9 mouse cellular contexts compared by ENCODE assay signal in genomic region chr17:70629653-70630378, GRCm38 (mm10).
DNase-seq lines count a peak whose midpoint lies in the region; ATAC-seq lines count a peak whose summit lies in the region.
"Had no signal": no experiment of that assay in that cellular context is flagged by ENCODE, and none has a peak within 500 bp of the region (broad histone marks: within the 10 kb centered on the region; RNA-seq: fewer than 3 reads in every experiment).

No protein-coding gene starts in this region.

- no peaks in the 10 kb centered on the region for H3K27me3 ChIP-seq in hindbrain, embryonic 11.5 days (ENCODE audit: control insufficient read depth, insufficient read depth, low read length)
- no peaks in the 10 kb centered on the region; the same call in 1 of the 2 replicates for H3K27me3 ChIP-seq in hindbrain, embryonic 12.5 days
- H3K27me3 ChIP-seq in embryonic facial prominence, embryonic 13.5 days: no peaks in the 10 kb centered on the region
- no peaks in the 10 kb centered on the region for H3K27me3 ChIP-seq in hindbrain, embryonic 14.5 days (ENCODE audit: control insufficient read depth, insufficient read depth, low read length)
- H3K27me3 ChIP-seq: neural tube, embryonic 13.5 days had no signal

- peak; percentile 22 for DNase-seq in hindbrain, embryonic 11.5 days (ENCODE audit: low spot score)
- peak; percentile 57 for DNase-seq in hindbrain, embryonic 14.5 days (ENCODE audit: low spot score)
- DNase-seq in lung, postnatal 10 days: peak; percentile 56
- no peak for DNase-seq in testis, postnatal 10 days (ENCODE audit: low spot score)
- DNase-seq in thymus, postnatal 25 days: no peak

- H3K36me3 ChIP-seq in hindbrain, embryonic 11.5 days (ENCODE audit: control insufficient read depth, insufficient read depth, low read length): no peaks in the 10 kb centered on the region
- H3K36me3 ChIP-seq in hindbrain, embryonic 12.5 days: no peaks in the 10 kb centered on the region
- no peaks in the 10 kb centered on the region for H3K36me3 ChIP-seq in embryonic facial prominence, embryonic 13.5 days
- H3K36me3 ChIP-seq in hindbrain, embryonic 14.5 days (replicated peaks; ENCODE audit: control insufficient read depth, insufficient read depth): no peaks in the 10 kb centered on the region
- H3K36me3 ChIP-seq: neural tube, embryonic 13.5 days had no signal

- WGBS in hindbrain, embryonic 11.5 days: 64% methylated on average over 6 of the region's 6 CpGs
- 61% methylated on average over 6 of the region's 6 CpGs for WGBS in hindbrain, embryonic 12.5 days
- 38% methylated on average over 6 of the region's 6 CpGs for WGBS in embryonic facial prominence, embryonic 13.5 days
- WGBS in hindbrain, embryonic 14.5 days: 58% methylated on average over 6 of the region's 6 CpGs

- H3K4me1 ChIP-seq in hindbrain, embryonic 11.5 days (replicated peaks; ENCODE audit: control insufficient read depth, insufficient read depth, low read length): no peaks in the 10 kb centered on the region
- H3K4me1 ChIP-seq in hindbrain, embryonic 12.5 days: peaks cover 9% of the 10 kb centered on the region; the same call in 1 of the 2 replicates
- peaks cover 11% of the 10 kb centered on the region; the same call in 1 of the 2 replicates for H3K4me1 ChIP-seq in embryonic facial prominence, embryonic 13.5 days
- no peaks in the 10 kb centered on the region for H3K4me1 ChIP-seq in hindbrain, embryonic 14.5 days (replicated peaks; ENCODE audit: control insufficient read depth, insufficient read depth, low read length)

- no peak overlapping the region for H3K9ac ChIP-seq in hindbrain, embryonic 11.5 days (ENCODE audit: low read depth, low read length)
- no peak overlapping the region for H3K9ac ChIP-seq in hindbrain, embryonic 12.5 days
- H3K9ac ChIP-seq in embryonic facial prominence, embryonic 13.5 days: no peak overlapping the region
- H3K9ac ChIP-seq in hindbrain, embryonic 14.5 days: no peak overlapping the region
- H3K9ac ChIP-seq: neural tube, embryonic 13.5 days had no signal

- no peak overlapping the region for H3K27ac ChIP-seq in hindbrain, embryonic 11.5 days (ENCODE audit: low read depth, low read length)
- H3K27ac ChIP-seq in hindbrain, embryonic 12.5 days: no peak overlapping the region
- H3K27ac ChIP-seq in embryonic facial prominence, embryonic 13.5 days: 0 out of 2 replicates have a peak overlapping the region, but pooled peaks have one; percentile 62
- no peak overlapping the region for H3K27ac ChIP-seq in hindbrain, embryonic 14.5 days
- H3K27ac ChIP-seq: neural tube, embryonic 13.5 days had no signal

- no peak overlapping the region for H3K4me3 ChIP-seq in hindbrain, embryonic 11.5 days (ENCODE audit: low read depth, low read length)
- no peak overlapping the region for H3K4me3 ChIP-seq in hindbrain, embryonic 12.5 days
- H3K4me3 ChIP-seq in embryonic facial prominence, embryonic 13.5 days: no peak overlapping the region
- H3K4me3 ChIP-seq in hindbrain, embryonic 14.5 days (replicated peaks; ENCODE audit: low read length): no peak overlapping the region
- H3K4me3 ChIP-seq: neural tube, embryonic 13.5 days had no signal

- no peak for ATAC-seq in hindbrain, embryonic 11.5 days (ENCODE audit: low FRiP score)
- no peak for ATAC-seq in hindbrain, embryonic 12.5 days (ENCODE audit: low FRiP score)
- peak; percentile 44; the same call in 1 of the 2 replicates for ATAC-seq in embryonic facial prominence, embryonic 13.5 days (ENCODE audit: insufficient number of reproducible peaks, insufficient read depth, low FRiP score, low TSS enrichment, low read depth)
- ATAC-seq in hindbrain, embryonic 14.5 days (ENCODE audit: low FRiP score): no peak
- no peak for ATAC-seq in inflammation-experienced regulatory T-cells, adult 6 months

- H3K9me3 ChIP-seq in hindbrain, embryonic 11.5 days (ENCODE audit: control insufficient read depth, low read length): no peaks in the 10 kb centered on the region
- no peaks in the 10 kb centered on the region for H3K9me3 ChIP-seq in hindbrain, embryonic 12.5 days (replicated peaks)
- H3K9me3 ChIP-seq in embryonic facial prominence, embryonic 13.5 days: no peaks in the 10 kb centered on the region
- no peaks in the 10 kb centered on the region for H3K9me3 ChIP-seq in hindbrain, embryonic 14.5 days (ENCODE audit: control insufficient read depth, low read length)
- H3K9me3 ChIP-seq: neural tube, embryonic 13.5 days had no signal

- H3K4me2 ChIP-seq in hindbrain, embryonic 11.5 days (replicated peaks; ENCODE audit: low read depth, low read length): no peak overlapping the region
- no peak overlapping the region for H3K4me2 ChIP-seq in hindbrain, embryonic 12.5 days (replicated peaks)
- H3K4me2 ChIP-seq in embryonic facial prominence, embryonic 13.5 days: no peak overlapping the region
- H3K4me2 ChIP-seq in hindbrain, embryonic 14.5 days (replicated peaks): no peak overlapping the region
- H3K4me2 ChIP-seq: neural tube, embryonic 13.5 days had no signal

Comparison
In these comparisons a context has a peak if more than half of its experiments do, and no peak if none do; other contexts are left out.
1. DNase-seq: peak in hindbrain, embryonic 11.5 days (single experiment), hindbrain, embryonic 14.5 days (single experiment) and lung, postnatal 10 days (single experiment); none in testis, postnatal 10 days (single experiment) and thymus, postnatal 25 days (single experiment).